Mouse (Mus musculus): ENCODE data around the gene Slpi. TPM values are rescaled to one million over a fixed set of nuclear protein-coding genes. Genes with fewer than 3 reads are reported as not detected.

Gene Slpi
- total RNA-seq, 2 experiments from 2014 or later = 11.0 to 36.9 TPM

DNA sequence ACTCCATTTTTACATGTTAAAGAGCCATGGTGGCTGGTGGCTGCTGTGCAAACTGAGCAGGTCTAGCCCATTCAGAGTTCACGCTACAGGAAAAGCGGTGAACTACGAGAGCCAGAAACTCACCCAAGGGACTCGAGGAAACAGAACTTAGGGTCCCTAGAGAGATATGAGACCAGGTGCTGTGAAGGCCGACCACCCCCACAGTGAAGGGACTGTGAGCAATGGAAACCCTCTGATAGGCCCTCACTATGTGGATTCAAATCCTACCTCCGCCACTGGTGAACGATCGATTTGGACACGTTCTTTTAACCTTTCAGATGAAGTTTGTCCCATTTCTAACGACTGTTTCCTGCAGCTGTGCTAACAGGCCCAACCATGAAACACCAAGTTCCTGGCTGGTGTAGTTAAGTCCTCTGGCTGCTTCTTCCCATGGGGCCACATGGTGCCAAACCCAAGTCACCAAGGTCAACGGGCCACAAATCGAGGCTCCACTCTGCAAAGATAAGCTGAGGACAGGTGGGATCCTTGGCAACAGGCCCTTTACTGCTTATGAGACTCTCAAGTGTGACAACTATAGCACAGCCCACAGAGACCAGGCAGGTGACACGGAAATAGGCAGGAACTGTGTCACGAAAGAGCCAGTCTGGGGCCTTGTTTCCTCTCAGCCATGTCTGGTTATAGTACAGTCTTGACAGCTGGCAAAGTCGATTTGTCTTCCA, 33.9 kb upstream of the Slpi start:
- 0 out of 2 replicates have a peak, but pooled peaks have one; percentile 19 for ATAC-seq (replicated peaks; ENCODE audit: low FRiP score, poor library complexity, severe bottlenecking)

- no peak for ATAC-seq (replicated peaks; ENCODE audit: low FRiP score, poor library complexity, severe bottlenecking)
Measured at GRCm38 (mm10) chr2:164421979-164422378, 33.1 kb upstream of the Slpi start.

DNA sequence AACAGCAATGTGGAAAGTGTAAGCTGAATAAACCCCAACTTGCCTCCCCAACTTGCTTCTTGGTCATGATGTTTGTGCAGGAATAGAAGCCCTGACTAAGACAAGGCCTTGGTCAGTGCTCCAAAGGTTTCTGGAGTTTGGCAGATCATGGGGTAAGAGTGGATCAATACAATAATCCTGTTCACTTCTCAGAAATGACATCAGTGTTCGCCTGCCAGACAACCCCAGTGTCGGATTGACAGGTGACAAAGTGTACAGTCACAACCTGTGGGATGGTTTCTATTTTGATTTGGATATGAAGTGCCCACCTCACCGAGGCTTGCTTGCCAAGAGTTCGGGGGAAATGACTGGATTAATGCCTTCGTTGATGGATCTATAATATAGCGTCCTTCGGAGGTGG, 32.4 kb upstream of the Slpi start:
- no peak for ATAC-seq (replicated peaks; ENCODE audit: low FRiP score, poor library complexity, severe bottlenecking)

DNA sequence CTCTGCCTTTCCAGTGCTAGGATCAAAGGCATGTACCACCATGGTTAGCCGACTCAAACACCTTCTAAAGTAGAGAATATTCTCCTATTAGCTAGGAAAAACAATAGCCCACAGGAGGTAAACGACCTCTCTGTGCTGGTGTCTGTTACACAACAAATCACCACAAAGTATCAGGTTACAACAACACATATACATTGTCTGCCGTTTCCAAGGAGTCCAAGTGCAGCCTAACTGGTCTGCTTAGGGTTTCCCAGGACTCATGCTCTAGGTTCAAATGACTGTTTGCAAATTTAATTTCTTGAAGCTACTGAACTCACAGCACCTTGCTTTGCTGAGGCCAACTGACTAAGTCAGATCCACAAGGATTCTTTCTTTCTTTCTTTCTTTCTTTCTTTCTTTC, 30.6 kb upstream of the Slpi start:
- no peak for ATAC-seq (replicated peaks; ENCODE audit: low FRiP score, poor library complexity, severe bottlenecking)

GRCm38 (mm10) chr2:164418308-164418875, 29.5 kb upstream of the Slpi start:
- no peak for ATAC-seq (replicated peaks; ENCODE audit: low FRiP score, poor library complexity, severe bottlenecking)

DNA sequence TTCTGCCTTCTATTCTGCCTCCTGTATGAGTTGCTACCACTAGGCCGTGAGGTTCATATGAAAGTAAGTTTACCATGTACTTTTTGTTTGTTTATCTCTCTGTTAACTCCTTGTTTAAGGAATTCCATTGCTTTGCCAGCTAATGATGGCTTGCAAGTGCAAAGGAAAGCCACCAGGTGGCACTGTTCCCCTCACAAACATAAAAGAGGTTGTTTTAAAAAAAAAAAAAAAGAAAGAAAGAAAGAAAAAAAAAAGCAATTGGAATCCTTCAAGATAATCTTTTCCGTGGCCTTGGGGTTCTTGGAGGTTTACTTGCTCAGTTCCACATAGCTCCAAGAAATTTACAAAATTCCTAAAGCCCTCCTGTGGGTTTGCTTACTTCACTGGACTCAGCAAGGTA, 28.3 kb upstream of the Slpi start:
- ATAC-seq (replicated peaks; ENCODE audit: low FRiP score, poor library complexity, severe bottlenecking) = no peak

GRCm38 (mm10) chr2:164414581-164414980, 25.7 kb upstream of the Slpi start:
- no peak for ATAC-seq (replicated peaks; ENCODE audit: low FRiP score, poor library complexity, severe bottlenecking)

- ATAC-seq (replicated peaks; ENCODE audit: low FRiP score, poor library complexity, severe bottlenecking) = no peak
Measured at GRCm38 (mm10) chr2:164414167-164414566, 25.3 kb upstream of the Slpi start.

GRCm38 (mm10) chr2:164407708-164408107, 18.8 kb upstream of the Slpi start:
- ATAC-seq (replicated peaks; ENCODE audit: low FRiP score, poor library complexity, severe bottlenecking) = 0 out of 2 replicates have a peak, but pooled peaks have one; percentile 53

DNA sequence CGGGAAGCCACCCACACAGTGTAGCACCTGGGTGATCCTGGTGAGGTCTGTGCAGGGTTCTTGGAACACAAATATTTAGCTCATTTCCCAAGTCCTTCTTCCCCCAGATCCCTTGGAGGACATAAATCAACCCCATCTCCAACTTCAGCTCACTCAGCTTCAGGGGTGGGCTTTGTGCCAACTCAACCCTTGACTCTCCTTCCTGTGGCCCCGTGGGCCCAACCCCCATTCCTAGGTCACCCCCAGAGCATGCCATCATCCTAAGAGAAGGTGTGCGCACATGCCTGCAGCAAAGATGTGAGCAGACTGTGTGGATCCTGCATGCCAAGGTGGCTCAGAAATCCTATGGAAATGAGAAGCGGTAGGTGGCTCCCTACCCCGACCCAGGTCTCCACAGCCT, 16.6 kb upstream of the Slpi start:
- no peak for ATAC-seq (replicated peaks; ENCODE audit: low FRiP score, poor library complexity, severe bottlenecking)

GRCm38 (mm10) chr2:164405060-164405459, 16.2 kb upstream of the Slpi start, which contains the start of gene Matn4:
Gene Matn4, minus strand, starts transcription at chr2:164405160.
- no peak for ATAC-seq (replicated peaks; ENCODE audit: low FRiP score, poor library complexity, severe bottlenecking)

DNA sequence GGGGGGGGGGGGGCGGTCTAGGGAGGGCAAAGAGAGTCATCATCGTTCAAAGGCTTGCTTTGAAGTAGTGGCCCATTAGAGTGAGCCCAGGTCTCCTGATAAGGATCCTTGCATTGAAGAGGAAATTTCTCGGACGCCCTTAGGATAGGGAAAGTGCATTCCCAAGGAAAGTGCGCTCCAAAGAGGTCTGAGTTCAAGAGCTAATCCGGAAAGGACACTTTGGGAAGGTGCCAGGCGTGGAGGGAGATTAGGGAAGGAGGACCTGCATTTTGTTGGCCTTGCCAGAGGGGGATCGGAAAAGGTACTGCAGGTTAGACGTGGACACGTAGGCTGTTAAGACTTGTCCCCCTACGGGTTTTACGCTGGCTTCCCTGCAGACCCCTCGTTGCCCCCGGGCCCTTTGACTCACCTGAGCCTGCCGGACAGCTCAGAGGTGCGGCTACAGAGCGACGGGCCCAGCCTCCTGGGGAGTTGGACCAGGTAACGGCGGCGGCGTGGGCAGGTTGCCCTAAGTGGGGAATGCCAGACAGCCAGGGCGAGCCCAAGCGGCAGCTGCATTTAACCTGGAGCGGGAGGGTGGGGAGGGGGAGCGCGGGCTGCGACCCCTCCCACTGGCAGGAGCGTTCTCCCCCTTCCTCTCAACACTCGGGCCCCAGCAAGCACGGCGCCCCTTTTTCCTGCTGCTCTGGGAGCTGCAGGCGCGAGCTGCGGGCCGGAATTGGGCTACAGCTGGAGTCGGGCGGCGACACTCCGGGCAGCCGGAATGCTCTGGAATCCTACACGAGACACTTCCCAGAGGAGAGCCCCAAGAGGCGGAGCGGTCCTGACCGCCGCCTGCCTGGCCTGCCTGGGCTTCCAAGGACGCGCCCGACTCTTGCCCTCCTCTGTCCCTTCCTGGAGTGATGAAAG, 15.4 kb upstream of the Slpi start:
- no peak for ATAC-seq (replicated peaks; ENCODE audit: low FRiP score, poor library complexity, severe bottlenecking)

GRCm38 (mm10) chr2:164403396-164404081, 14.6 kb upstream of the Slpi start:
- no peak for ATAC-seq (replicated peaks; ENCODE audit: low FRiP score, poor library complexity, severe bottlenecking)

DNA sequence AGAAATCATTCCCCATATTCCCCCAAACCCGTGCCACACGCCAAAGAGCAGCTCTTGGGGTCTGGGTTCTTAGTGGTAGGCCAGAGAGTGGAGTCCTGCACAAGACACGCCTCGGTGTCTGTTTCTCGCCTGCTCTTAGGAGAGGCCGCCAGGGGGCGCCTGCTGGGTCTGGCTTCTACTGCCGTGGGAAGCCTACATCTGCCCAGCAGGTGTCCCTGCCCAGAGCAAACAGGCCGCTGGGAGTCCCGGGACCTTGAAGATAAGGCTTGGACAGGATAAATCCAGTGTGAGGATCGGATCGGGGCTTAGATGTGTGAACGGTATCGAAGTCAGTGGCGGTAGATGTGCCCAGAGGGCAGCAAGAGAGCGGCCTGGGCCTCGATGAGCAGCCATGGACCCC, 14.0 kb upstream of the Slpi start, which contains the start of gene Rbpjl:
Gene Rbpjl, plus strand, starts transcription at position 236 of the 400 bp plus-strand sequence.
- 0 out of 2 replicates have a peak, but pooled peaks have one; percentile 51 for ATAC-seq (replicated peaks; ENCODE audit: low FRiP score, poor library complexity, severe bottlenecking)

- no peak for ATAC-seq (replicated peaks; ENCODE audit: low FRiP score, poor library complexity, severe bottlenecking)
Measured at GRCm38 (mm10) chr2:164396911-164397310, 8.0 kb upstream of the Slpi start.

GRCm38 (mm10) chr2:164396076-164396475, 7.2 kb upstream of the Slpi start:
- no peak for ATAC-seq (replicated peaks; ENCODE audit: low FRiP score, poor library complexity, severe bottlenecking)

GRCm38 (mm10) chr2:164393126-164393525, 4.2 kb upstream of the Slpi start:
- 0 out of 2 replicates have a peak, but pooled peaks have one; percentile 25 for ATAC-seq (replicated peaks; ENCODE audit: low FRiP score, poor library complexity, severe bottlenecking)

DNA sequence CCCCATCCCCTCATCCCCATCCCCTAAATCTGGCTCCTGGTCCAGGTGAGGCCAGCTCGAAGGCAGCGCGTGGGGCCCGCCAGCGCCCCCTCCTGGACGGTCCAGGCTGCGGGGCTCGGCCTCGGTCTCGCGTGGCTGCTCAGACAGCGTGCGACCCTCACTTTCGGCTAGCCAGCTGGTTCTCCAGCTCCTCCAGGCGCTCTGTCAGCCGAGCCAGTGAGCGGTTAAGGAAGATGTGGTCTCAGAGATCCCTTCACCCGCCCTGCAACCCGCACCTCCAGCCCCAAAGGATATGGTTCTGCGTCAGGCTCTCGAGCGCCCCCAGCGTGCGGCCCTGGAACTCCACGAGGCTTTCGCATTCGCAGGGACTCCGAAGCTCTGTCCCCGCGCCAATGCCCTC, 604 bp upstream of the Slpi start:
- ATAC-seq (replicated peaks; ENCODE audit: low FRiP score, poor library complexity, severe bottlenecking) = peak; percentile 54; the same call in 1 of the 2 replicates

- ATAC-seq (replicated peaks; ENCODE audit: low FRiP score, poor library complexity, severe bottlenecking) = no peak
Measured at GRCm38 (mm10) chr2:164386953-164387352, 1.9 kb downstream of the Slpi start.

Data from erythroid progenitor cell, adult 5-6 weeks (primary cell).